Mouse (Mus musculus) frontal cortex, adult 2 months (tissue): ENCODE data around the gene Ankrd2. TPM values are rescaled to one million over a fixed set of nuclear protein-coding genes. Genes with fewer than 3 reads are reported as not detected.
"Not testable (repeated sequence)": the region's sequence is repeated elsewhere in the genome, so short reads cannot be mapped to it uniquely, and the experiment has no call there.

Experiments
- DNase-seq, 2 experiments: peaks; one replicate each; pipeline ENCODE4 v3.0.0; 2022; ENCODE audit warnings: low spot score in 1 of 2; ENCODE audit errors: extremely low spot score in 1 of 2
- polyA plus RNA-seq: library from polyadenylated mRNA; depleted of rRNA; stranded (reverse); fragments of >200 nt; gene quantifications from 2 replicates; pipeline ENCODE4 v1.2.3, GENCODE M21; 2012

Ankrd2 gene
- polyA plus RNA-seq, 1 experiment, result 0.16 TPM

- DNase-seq, result no peak
Measured at GRCm38 (mm10) chr19:42051351-42051750, 15.6 kb downstream of the Ankrd2 start.

- no peak for DNase-seq
Measured at GRCm38 (mm10) chr19:42051948-42052347, 16.1 kb downstream of the Ankrd2 start, which contains the start of gene 4933411K16Rik. Gene 4933411K16Rik, plus strand, starts transcription at chr19:42052248.

GRCm38 (mm10) chr19:42054255-42054654, 18.5 kb downstream of the Ankrd2 start:
- DNase-seq, result no peak

GRCm38 (mm10) chr19:42055881-42056280, 20.1 kb downstream of the Ankrd2 start:
- DNase-seq, result no peak

- no peak for DNase-seq
Measured at GRCm38 (mm10) chr19:42056719-42057409, 21.1 kb downstream of the Ankrd2 start.

GRCm38 (mm10) chr19:42058426-42058825, 22.6 kb downstream of the Ankrd2 start:
- DNase-seq, result no peak

- no peak for DNase-seq
Measured at GRCm38 (mm10) chr19:42061443-42061842, 25.6 kb downstream of the Ankrd2 start.

GRCm38 (mm10) chr19:42068441-42069240, 32.8 kb downstream of the Ankrd2 start:
- no peak for DNase-seq

GRCm38 (mm10) chr19:42069241-42069525, 33.4 kb downstream of the Ankrd2 start:
- peak in 1 of 2 experiments; percentile 35 for DNase-seq

GRCm38 (mm10) chr19:42071221-42071620, 35.4 kb downstream of the Ankrd2 start:
- peak in 1 of 2 experiments; percentile 27 for DNase-seq

GRCm38 (mm10) chr19:42071886-42072608, 36.2 kb downstream of the Ankrd2 start:
- no peak for DNase-seq

GRCm38 (mm10) chr19:42072802-42073201, 37.0 kb downstream of the Ankrd2 start:
- no peak for DNase-seq

GRCm38 (mm10) chr19:42075051-42075450, 39.3 kb downstream of the Ankrd2 start:
- DNase-seq, result no peak

GRCm38 (mm10) chr19:42075992-42076391, 40.2 kb downstream of the Ankrd2 start:
- no peak for DNase-seq

- no peak for DNase-seq
Measured at GRCm38 (mm10) chr19:42078566-42078965, 42.8 kb downstream of the Ankrd2 start.

- DNase-seq, result no peak
Measured at GRCm38 (mm10) chr19:42079006-42079405, 43.2 kb downstream of the Ankrd2 start.

GRCm38 (mm10) chr19:42079950-42080349, 44.1 kb downstream of the Ankrd2 start:
- no peak for DNase-seq

- no peak for DNase-seq
Measured at GRCm38 (mm10) chr19:42080469-42080868, 44.7 kb downstream of the Ankrd2 start.

- DNase-seq, result not testable (repeated sequence)
Measured at GRCm38 (mm10) chr19:42081613-42082012, 45.8 kb downstream of the Ankrd2 start.

- no peak for DNase-seq
Measured at GRCm38 (mm10) chr19:42085690-42086089, 49.9 kb downstream of the Ankrd2 start.

GRCm38 (mm10) chr19:42086166-42086565, 50.4 kb downstream of the Ankrd2 start, which contains the start of gene Morn4:
Gene Morn4, minus strand, starts transcription at chr19:42086357.
- DNase-seq, result peak; percentile 90 to 96
